Mouse (Mus musculus): ENCODE results near the gene Bcl11a.

Bcl11a gene

DNA sequence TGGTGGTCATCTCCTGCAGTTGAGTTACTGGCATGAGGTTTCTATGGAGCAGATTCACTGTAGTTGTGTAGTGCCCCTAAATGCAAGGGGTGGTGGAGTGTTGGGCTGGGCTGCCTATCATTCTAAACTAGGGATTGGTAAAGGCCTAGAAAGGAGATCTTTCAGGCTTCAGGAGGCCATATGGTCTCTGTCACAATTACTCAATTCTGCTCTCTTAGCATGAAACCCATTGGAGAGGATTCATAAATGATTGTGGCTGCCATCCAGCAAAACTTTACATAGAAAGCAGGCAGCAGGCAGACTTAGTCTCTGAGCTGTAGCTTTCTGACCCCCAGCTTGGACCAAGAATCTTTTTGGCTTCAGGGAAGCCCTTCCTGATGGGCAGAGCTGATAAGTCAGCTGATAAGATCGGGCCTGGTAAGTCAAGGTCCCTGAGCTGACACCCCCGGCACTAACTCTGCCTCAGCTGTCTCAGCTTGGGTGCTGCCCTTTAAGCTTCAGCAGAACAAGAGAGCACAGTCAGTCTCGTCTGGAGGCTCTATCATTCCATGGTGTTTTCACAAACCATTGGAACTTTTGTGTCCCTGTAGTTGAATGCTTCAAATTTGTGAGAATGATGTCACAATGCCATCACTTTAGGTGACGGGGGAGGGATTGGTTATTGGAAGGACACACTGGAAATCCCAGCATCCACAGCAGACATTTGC is 143.9 kb downstream of the Bcl11a start:
- no peak for DNase-seq
